Comparison of ENCODE assay signal across 20 mouse cellular contexts in the genomic region with DNA sequence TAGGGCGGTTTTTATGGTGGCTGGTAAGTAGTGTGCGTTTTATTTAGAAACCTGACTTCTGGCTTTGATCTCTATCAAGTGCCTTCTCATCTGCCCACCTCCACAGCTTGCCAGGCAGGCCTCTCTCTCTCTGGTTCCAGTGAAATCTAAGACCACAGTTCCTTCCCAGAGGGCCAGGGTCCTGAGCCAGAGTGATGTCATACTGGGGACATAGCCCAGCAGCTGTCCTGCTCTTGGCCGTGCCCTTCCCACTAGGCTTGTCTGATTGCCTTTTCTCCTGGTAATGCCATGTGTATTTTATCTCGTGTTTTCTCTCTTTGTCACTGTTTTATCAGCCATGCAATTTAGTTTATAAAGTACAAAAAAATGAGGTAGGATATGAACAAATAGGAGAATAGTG. TPM values are rescaled to one million over a fixed set of nuclear protein-coding genes. Genes with fewer than 3 reads are reported as not detected.
DNase-seq lines count a peak whose midpoint lies in the region; ATAC-seq and TF ChIP-seq lines count a peak whose summit lies in the region.
"Had no signal": no experiment of that assay in that cellular context is flagged by ENCODE, and none has a peak within 500 bp of the region (broad histone marks: within the 10 kb centered on the region; RNA-seq: fewer than 3 reads in every experiment).

No protein-coding gene starts in this region.

- H3K9ac ChIP-seq in heart, embryonic 16.5 days (ENCODE audit: low read length): no peak overlapping the region
- H3K9ac ChIP-seq in heart, embryonic 12.5 days: no peak overlapping the region
- H3K9ac ChIP-seq in kidney, postnatal 0 days (ENCODE audit: low read depth, low read length): no peak overlapping the region
- H3K9ac ChIP-seq: forebrain, embryonic 12.5 days; hindbrain, embryonic 12.5 days; stomach, embryonic 15.5 days had no signal

- no peaks in the 10 kb centered on the region for H3K27me3 ChIP-seq in heart, embryonic 16.5 days (ENCODE audit: control insufficient read depth, insufficient read depth, low read length)
- H3K27me3 ChIP-seq in heart, embryonic 12.5 days (replicated peaks): no peaks in the 10 kb centered on the region
- H3K27me3 ChIP-seq in kidney, postnatal 0 days (ENCODE audit: insufficient read depth, low read length): no peaks in the 10 kb centered on the region
- H3K27me3 ChIP-seq in myocyte (ENCODE audit: control insufficient read depth, insufficient read depth, insufficient read length): no peaks in the 10 kb centered on the region
- H3K27me3 ChIP-seq: forebrain, embryonic 12.5 days; hindbrain, embryonic 12.5 days; stomach, embryonic 15.5 days had no signal

- H3K79me2 ChIP-seq in myocyte (ENCODE audit: control insufficient read depth, insufficient read depth): no peaks in the 10 kb centered on the region

- no peak for TF ChIP-seq CTCF in kidney, postnatal 0 days (IDR thresholded peaks at IDR 0.05; ENCODE audit: low read depth)

- WGBS in heart, embryonic 16.5 days: 61% methylated on average over 4 of the region's 4 CpGs
- WGBS in heart, embryonic 12.5 days: 58% methylated on average over 4 of the region's 4 CpGs
- WGBS in kidney, postnatal 0 days: 33% methylated on average over 4 of the region's 4 CpGs

- DNase-seq in kidney, postnatal 0 days (ENCODE audit: low spot score): peak; percentile 43
- DNase-seq in kidney, postnatal 25 days: no peak
- DNase-seq in gastrocnemius, adult 8-10 months (ENCODE audit: low spot score in 2 of 2): peak; percentile 78 to 85
- DNase-seq in testis, postnatal 14 days (ENCODE audit: low spot score): no peak
- DNase-seq: B cell, adult 2 months; cerebellum, adult 8-10 months; kidney, adult 9 months; layer of hippocampus, postnatal 36 days; lung, adult 2 months; midbrain, embryonic 14.5 days; right cerebral cortex, postnatal 25 days had no signal

- H3K4me1 ChIP-seq in heart, embryonic 16.5 days (ENCODE audit: control insufficient read depth, insufficient read depth, low read length): peaks cover 4% of the 10 kb centered on the region; the same call in 1 of the 2 replicates
- peaks cover 13% of the 10 kb centered on the region for H3K4me1 ChIP-seq in heart, embryonic 12.5 days (replicated peaks)
- peaks cover 5% of the 10 kb centered on the region; the same call in 1 of the 2 replicates for H3K4me1 ChIP-seq in kidney, postnatal 0 days (replicated peaks; ENCODE audit: insufficient read depth, low read length)
- H3K4me1 ChIP-seq: forebrain, embryonic 12.5 days; stomach, embryonic 15.5 days had no signal

- no peak overlapping the region for H3K27ac ChIP-seq in heart, embryonic 16.5 days (ENCODE audit: low read length)
- no peak overlapping the region for H3K27ac ChIP-seq in heart, embryonic 12.5 days (ENCODE audit: poor library complexity, severe bottlenecking)
- H3K27ac ChIP-seq in kidney, postnatal 0 days: no peak overlapping the region
- H3K27ac ChIP-seq: forebrain, embryonic 12.5 days; hindbrain, embryonic 12.5 days; layer of hippocampus, adult 2 months; stomach, embryonic 15.5 days had no signal

- ATAC-seq in heart, embryonic 16.5 days (replicated peaks; ENCODE audit: extremely low read depth, insufficient read depth, low FRiP score): 0 out of 2 replicates have a peak, but pooled peaks have one; percentile 41
- no peak for ATAC-seq in heart, embryonic 12.5 days (ENCODE audit: insufficient number of reproducible peaks, low FRiP score)
- ATAC-seq in kidney, postnatal 0 days (replicated peaks; ENCODE audit: low FRiP score, low read depth): no peak

- H3K9me3 ChIP-seq in heart, embryonic 16.5 days (replicated peaks; ENCODE audit: control insufficient read depth, low read length): no peaks in the 10 kb centered on the region
- no peaks in the 10 kb centered on the region for H3K9me3 ChIP-seq in heart, embryonic 12.5 days (replicated peaks)
- no peaks in the 10 kb centered on the region for H3K9me3 ChIP-seq in kidney, postnatal 0 days (replicated peaks; ENCODE audit: low read length)
- H3K9me3 ChIP-seq: forebrain, embryonic 12.5 days; hindbrain, embryonic 12.5 days; stomach, embryonic 15.5 days had no signal

- H3K36me3 ChIP-seq in heart, embryonic 16.5 days (ENCODE audit: control insufficient read depth, insufficient read depth): no peaks in the 10 kb centered on the region
- H3K36me3 ChIP-seq in heart, embryonic 12.5 days: no peaks in the 10 kb centered on the region
- H3K36me3 ChIP-seq in kidney, postnatal 0 days (ENCODE audit: insufficient read depth, low read length): no peaks in the 10 kb centered on the region
- H3K36me3 ChIP-seq in myocyte (ENCODE audit: control insufficient read depth, insufficient read depth): no peaks in the 10 kb centered on the region
- H3K36me3 ChIP-seq: forebrain, embryonic 12.5 days; hindbrain, embryonic 12.5 days; stomach, embryonic 15.5 days had no signal

- no peak overlapping the region for H3K4me3 ChIP-seq in heart, embryonic 16.5 days (ENCODE audit: low read length)
- H3K4me3 ChIP-seq in heart, embryonic 12.5 days: no peak overlapping the region
- no peak overlapping the region for H3K4me3 ChIP-seq in kidney, postnatal 0 days (replicated peaks; ENCODE audit: low read depth, low read length)
- no peak overlapping the region for H3K4me3 ChIP-seq in myocyte
- H3K4me3 ChIP-seq: forebrain, embryonic 12.5 days; hindbrain, embryonic 12.5 days; layer of hippocampus, adult 2 months; megakaryocyte, embryonic 14.5 days; stomach, embryonic 15.5 days had no signal

- no peak for TF ChIP-seq POLR2A in myocyte (IDR thresholded peaks at IDR 0.05; ENCODE audit: insufficient read length, low read depth)

- no peak overlapping the region for H3K4me2 ChIP-seq in heart, embryonic 16.5 days (ENCODE audit: low read depth, low read length)
- no peak overlapping the region for H3K4me2 ChIP-seq in heart, embryonic 12.5 days
- no peak overlapping the region for H3K4me2 ChIP-seq in kidney, postnatal 0 days (ENCODE audit: low read length)
- H3K4me2 ChIP-seq in myocyte (ENCODE audit: low read depth): peak overlapping the region; percentile 24
- H3K4me2 ChIP-seq: forebrain, embryonic 12.5 days; hindbrain, embryonic 12.5 days; liver, embryonic 11.5 days; stomach, embryonic 15.5 days had no signal

- no peak overlapping the region for H3ac ChIP-seq in myocyte (ENCODE audit: control insufficient read depth, insufficient read length)

TF ChIP-seq in myocyte, 11 proteins besides CTCF, POLR2A, EP300 and RAD21:
- TF ChIP-seq USF1 (IDR thresholded peaks at IDR 0.05; ENCODE audit: low read depth) (no peak), E2F4 (IDR thresholded peaks at IDR 0.05; ENCODE audit: insufficient read depth) (no peak), MYOG (IDR thresholded peaks at IDR 0.05; ENCODE audit: control insufficient read depth in 1 of 3, insufficient read depth in 1 of 3, insufficient read length in 2 of 3, low read depth in 2 of 3) (peak; percentile 63 to 94 (median 81)), TCF12 (IDR thresholded peaks at IDR 0.05; ENCODE audit: insufficient read depth, poor library complexity, severe bottlenecking) (peak; percentile 64), REST (IDR thresholded peaks at IDR 0.05; ENCODE audit: insufficient read depth, insufficient read length) (no peak), CEBPB (IDR thresholded peaks at IDR 0.05; ENCODE audit: insufficient read depth, poor library complexity, severe bottlenecking) (peak; percentile 40; the same call in 1 of the 2 replicates), TCF3 (IDR thresholded peaks at IDR 0.05; ENCODE audit: insufficient read length, low read depth) (peak; percentile 24), POLR2AphosphoS2 (IDR thresholded peaks at IDR 0.05; ENCODE audit: insufficient read length, low read depth) (no peak), SRF (IDR thresholded peaks at IDR 0.05; ENCODE audit: control insufficient read depth, insufficient read length, low read depth) (no peak), MYOD1 (IDR thresholded peaks at IDR 0.05; ENCODE audit: control insufficient read depth in 1 of 3, insufficient read length in 2 of 3, low read depth in 2 of 3) (peak; percentile 62 to 98 (median 97)), MAX (IDR thresholded peaks at IDR 0.05; ENCODE audit: low read depth) (no peak)

RNA-seq across cellular contexts. Expression of a gene that starts 40.3 kb away (rescaled TPM):
- 0.56 and 1.0 TPM in 2 replicates for polyA plus RNA-seq in heart, embryonic 16.5 days (2015; fragmentation: Nextera tagmentation; extraction: Ambion mirVana)
- 0.29 and 0.31 TPM in 2 replicates for polyA plus RNA-seq in heart, embryonic 12.5 days (2016; fragmentation: Nextera tagmentation; extraction: Ambion mirVana)
- 6.8 and 7.0 TPM in 2 replicates for polyA plus RNA-seq in kidney, postnatal 0 days (2015; fragmentation: Nextera tagmentation; extraction: Ambion mirVana)
- 1 to 10 TPM; 3.6 to 7.4 (median 5.8) TPM for total RNA-seq in gastrocnemius, adult 8-10 months (2022)
- 0.31 TPM for polyA plus RNA-seq in myocyte (2012; fragmentation: generic; extraction: Trizol)

Comparison
In these comparisons a context has a peak if more than half of its experiments do, and no peak if none do; other contexts are left out.
1. DNase-seq: peak in kidney, postnatal 0 days (single experiment) and gastrocnemius, adult 8-10 months (2 of 2); none in kidney, postnatal 25 days (0 of 2) and testis, postnatal 14 days (single experiment).